Mouse (Mus musculus): ENCODE measurements around the gene Fermt2. TPM values are rescaled to one million over a fixed set of nuclear protein-coding genes. Genes with fewer than 3 reads are reported as not detected.
A peak's percentile ranks its signal among the peaks of the same experiment; 100 is the strongest.

Fermt2 gene
- total RNA-seq, 2 experiments from 2014 or later = 96.7 to 103 TPM

- DNase-seq (ENCODE audit: low spot score in 2 of 2) = no peak
These were observed 91.0 kb downstream of the Fermt2 start for GRCm38 (mm10) chr14:45438931-45439275.

DNA sequence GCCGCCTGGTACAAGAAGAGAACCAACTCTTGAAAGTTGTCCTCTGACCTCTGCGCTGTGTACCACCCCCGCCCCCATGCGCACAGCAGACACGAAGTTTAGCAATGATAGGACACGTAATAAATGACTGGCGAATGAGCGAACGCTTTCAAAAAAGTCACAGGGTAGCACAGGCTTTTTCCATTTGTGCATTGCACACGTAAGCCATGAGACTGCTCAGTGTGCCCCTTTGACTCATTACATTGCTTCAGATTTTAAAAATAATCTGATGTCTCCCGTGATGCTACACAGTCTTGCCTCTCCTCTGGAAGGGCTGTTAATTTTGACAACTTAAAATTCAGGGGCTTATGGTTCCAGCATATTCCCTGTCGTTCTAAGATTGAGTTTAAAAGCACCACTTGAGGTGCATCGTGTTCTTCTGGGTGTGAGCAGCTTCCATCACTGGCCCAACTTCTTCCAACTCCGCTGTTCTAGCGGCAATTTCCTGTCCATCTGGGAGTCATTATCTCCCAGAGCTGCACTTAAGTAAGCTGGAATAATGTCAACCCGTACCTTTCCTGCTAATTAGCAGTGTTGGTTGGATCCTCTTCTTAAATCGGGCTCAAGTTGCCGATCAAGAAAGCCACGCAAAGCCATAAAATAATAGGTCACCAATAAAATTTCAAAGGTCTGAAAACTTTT, 91.5 kb downstream of the Fermt2 start:
- no peak for DNase-seq (ENCODE audit: low spot score in 2 of 2)

- DNase-seq (ENCODE audit: low spot score in 2 of 2) = no peak
These were observed 95.7 kb downstream of the Fermt2 start for GRCm38 (mm10) chr14:45434220-45434619.

DNA sequence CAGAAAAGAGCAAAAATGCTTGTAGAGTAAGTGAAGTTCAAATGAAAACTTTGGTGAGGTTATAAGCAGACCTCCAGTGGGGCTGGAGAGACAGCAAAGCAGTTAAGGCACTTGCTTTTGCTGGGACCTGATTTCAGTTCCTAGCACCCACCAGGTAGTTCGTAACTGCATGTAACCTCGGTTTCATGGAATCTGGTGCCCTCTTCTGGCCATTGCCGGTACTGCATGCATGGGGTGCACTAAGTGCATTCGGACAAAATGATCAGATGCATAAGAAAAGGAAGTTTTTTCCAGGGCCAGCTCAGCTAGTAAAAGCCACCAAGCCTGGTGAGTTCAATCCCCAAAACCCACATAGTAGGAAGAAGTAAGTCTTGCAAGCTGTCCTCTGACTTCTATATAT, 97.9 kb downstream of the Fermt2 start:
- no peak for DNase-seq (ENCODE audit: low spot score in 2 of 2)

GRCm38 (mm10) chr14:45430066-45430842, 99.7 kb downstream of the Fermt2 start:
- DNase-seq (ENCODE audit: low spot score in 2 of 2) = no peak

DNA sequence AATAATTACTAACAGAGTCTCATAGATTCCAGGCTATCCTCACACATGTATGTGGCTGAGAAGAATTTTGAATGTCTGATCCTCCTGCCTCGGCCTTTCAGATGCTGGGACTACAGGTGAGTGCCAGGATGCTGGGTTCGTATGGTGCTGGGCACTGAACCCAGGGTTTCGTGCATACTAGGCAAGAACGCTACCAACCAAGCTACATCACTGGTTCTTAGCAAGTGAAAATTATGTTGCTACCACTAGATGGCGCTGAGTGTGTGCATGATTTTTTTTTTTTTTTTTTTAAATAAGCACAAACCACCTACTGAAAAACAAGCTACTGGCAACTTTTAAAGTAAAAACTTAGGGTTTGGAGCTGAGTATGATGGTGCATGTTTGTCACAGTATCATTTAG, 106.7 kb downstream of the Fermt2 start:
- DNase-seq (ENCODE audit: low spot score in 2 of 2) = peak in 1 of 2 experiments; percentile 72

GRCm38 (mm10) chr14:45422371-45422770, 107.5 kb downstream of the Fermt2 start:
- DNase-seq (ENCODE audit: low spot score in 2 of 2) = peak in 1 of 2 experiments; percentile 52

DNA sequence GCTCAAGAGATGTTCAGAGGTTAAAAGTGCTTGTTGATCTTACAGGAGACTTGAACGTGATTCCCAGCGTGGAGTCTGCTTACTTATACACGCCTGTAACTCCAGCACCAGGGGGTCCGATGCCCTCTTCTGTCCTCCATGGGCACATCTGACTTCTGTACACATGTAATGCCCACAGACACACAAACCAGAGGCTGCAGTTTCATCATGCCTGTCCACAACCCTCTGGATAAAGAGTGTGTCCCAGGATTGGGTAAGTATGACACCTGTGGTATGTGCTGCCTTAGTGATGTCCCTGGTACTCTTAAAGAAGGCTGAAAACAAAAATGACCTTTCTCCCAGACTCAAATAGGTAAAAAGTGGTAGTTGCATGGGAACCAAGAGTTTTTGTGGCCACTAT, 110.6 kb downstream of the Fermt2 start:
- DNase-seq (ENCODE audit: low spot score in 2 of 2) = no peak

GRCm38 (mm10) chr14:45418553-45418952, 111.4 kb downstream of the Fermt2 start:
- no peak for DNase-seq (ENCODE audit: low spot score in 2 of 2)

GRCm38 (mm10) chr14:45416265-45416664, 113.7 kb downstream of the Fermt2 start:
- DNase-seq (ENCODE audit: low spot score in 2 of 2) = no peak

Other genes starting within 250 kb of the Fermt2 start
- 10 to 100 TPM; 32.1 to 34.4 TPM for gene Ero1l, start 211.3 kb downstream of the Fermt2 start, total RNA-seq (2021)
- 10 to 100 TPM; 81.2 to 83.3 TPM for gene Psmc6, start 200.3 kb downstream of the Fermt2 start, total RNA-seq (2021)
- 10 to 100 TPM; 19.1 to 19.6 TPM for gene Styx, start 179.0 kb downstream of the Fermt2 start, total RNA-seq (2021)
- 10 to 100 TPM; 14.4 to 16.7 TPM for gene Gnpnat1, start 125.2 kb downstream of the Fermt2 start, total RNA-seq (2021)
- gene Ddhd1, start 128.0 kb upstream of the Fermt2 start, total RNA-seq (2021) = 10 to 100 TPM; 68.8 to 72.9 TPM

Measured in layer of hippocampus, adult 18-20 months (tissue).